Mouse (Mus musculus) neutrophil, adult 5-6 weeks (primary cell): ENCODE measurements around the gene Zbtb1. TPM values are rescaled to one million over a fixed set of nuclear protein-coding genes. Genes with fewer than 3 reads are reported as not detected.

Experiments
- ATAC-seq: fragments of 151-379, 151-347 bp; 2 replicates; pipeline ENCODE4 v1.8.0; 2017; ENCODE audit warnings: mild to moderate bottlenecking, moderate TSS enrichment; ENCODE audit not compliant: insufficient number of reproducible peaks, poor library complexity, low FRiP score, severe bottlenecking; ENCODE audit errors: extremely low read depth
- total RNA-seq: library from RNA; stranded (forward); fragments of 200-1000 nt; gene quantifications from 2 replicates; pipeline ENCODE4 v1.2.3, GENCODE M21; 2017

Zbtb1 gene
- 17.7 and 20.1 TPM in 2 replicates for total RNA-seq

GRCm38 (mm10) chr12:76369978-76370830, at the start of gene Zbtb1:
Zbtb1 (plus strand) TSS chr12:76370266.
- peak; percentile 32 for ATAC-seq

GRCm38 (mm10) chr12:76324679-76325431, 45.2 kb upstream of the Zbtb1 start, which contains the start of gene Akap5:
Akap5 (plus strand) TSS chr12:76324891.
- no peak for ATAC-seq

GRCm38 (mm10) chr12:76326437-76327220, 43.4 kb upstream of the Zbtb1 start:
- ATAC-seq = no peak

GRCm38 (mm10) chr12:76328567-76329354, 41.3 kb upstream of the Zbtb1 start:
- ATAC-seq = peak; percentile 65

GRCm38 (mm10) chr12:76333688-76334087, 36.4 kb upstream of the Zbtb1 start:
- ATAC-seq = no peak

- ATAC-seq = no peak
Measured at GRCm38 (mm10) chr12:76335641-76336040, 34.4 kb upstream of the Zbtb1 start.

GRCm38 (mm10) chr12:76336111-76336965, 33.7 kb upstream of the Zbtb1 start:
- ATAC-seq = no peak

- ATAC-seq = peak; percentile 80
Measured at GRCm38 (mm10) chr12:76341080-76341479, 29.0 kb upstream of the Zbtb1 start.

GRCm38 (mm10) chr12:76345759-76346455, 24.2 kb upstream of the Zbtb1 start:
- peak; percentile 77; the same call in 1 of the 2 replicates for ATAC-seq

- ATAC-seq = no peak
Measured at GRCm38 (mm10) chr12:76349680-76350220, 20.3 kb upstream of the Zbtb1 start.

GRCm38 (mm10) chr12:76360868-76361267, 9.2 kb upstream of the Zbtb1 start:
- ATAC-seq = no peak

GRCm38 (mm10) chr12:76361405-76362302, 8.4 kb upstream of the Zbtb1 start:
- no peak for ATAC-seq

GRCm38 (mm10) chr12:76362303-76362676, 7.8 kb upstream of the Zbtb1 start:
- peak; percentile 61 for ATAC-seq

- no peak for ATAC-seq
Measured at GRCm38 (mm10) chr12:76366276-76366675, 3.8 kb upstream of the Zbtb1 start.

- no peak for ATAC-seq
Measured at GRCm38 (mm10) chr12:76367096-76367995, 2.7 kb upstream of the Zbtb1 start.
